Mouse (Mus musculus): Measurements from ENCODE around the gene Rusc2. TPM values are rescaled to one million over a fixed set of nuclear protein-coding genes. Genes with fewer than 3 reads are reported as not detected.
A peak's percentile ranks its signal among the peaks of the same experiment; 100 is the strongest.

The Rusc2 gene
- total RNA-seq, 2 experiments from 2014 or later = 137 to 144 TPM

DNA sequence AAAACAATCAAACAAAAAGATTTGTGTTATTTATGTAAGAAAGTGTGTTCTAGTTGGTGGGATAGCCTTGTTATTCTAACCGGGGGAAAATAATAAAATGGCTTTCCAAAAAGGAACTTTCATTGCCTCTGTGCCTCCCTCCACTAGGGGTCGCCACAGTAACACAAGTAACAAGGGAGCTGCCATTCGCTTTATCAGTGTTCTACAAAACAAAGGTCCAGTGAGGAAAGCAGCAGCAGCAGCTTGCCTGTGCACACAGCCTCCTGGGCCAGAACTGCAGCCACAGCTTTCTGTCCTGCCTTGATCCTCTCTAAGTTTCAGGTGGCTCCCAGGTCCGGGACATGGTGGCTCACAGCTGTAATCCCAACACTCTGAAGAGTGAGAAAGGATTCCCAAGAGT lies 49.9 kb downstream of the Rusc2 start:
- no peak overlapping the region for H3K27ac ChIP-seq

DNA sequence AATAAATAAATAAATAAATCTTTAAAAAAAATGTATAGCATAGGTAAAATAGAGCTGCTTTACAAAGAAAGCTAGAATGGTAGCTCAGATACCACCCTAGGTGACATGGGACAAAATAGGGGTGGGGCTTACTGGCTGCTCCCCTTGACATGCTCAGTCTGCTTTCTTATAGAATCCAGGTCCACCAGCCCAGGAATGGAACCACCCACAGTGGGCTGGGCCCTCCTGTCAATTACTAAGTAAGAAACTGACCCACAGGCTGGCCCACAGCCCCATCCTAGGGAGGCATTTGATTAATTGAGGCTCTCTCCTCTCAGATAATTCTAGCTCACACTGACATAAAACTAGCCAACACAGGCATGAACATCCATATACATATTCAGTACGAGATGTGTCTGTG lies 51.1 kb downstream of the Rusc2 start:
- TF ChIP-seq CTCF (IDR thresholded peaks at IDR 0.05) = no peak
- no peak for DNase-seq (ENCODE audit: extremely low spot score in 1 of 2, low spot score in 2 of 2)
- Histone ChIP-seq H3K27ac (no peak overlapping the region), H3K4me3 (no peak overlapping the region)
- intact Hi-C loops (cut with DNase I) = no loop called here

More for the DNA sequence above, 49.9 kb downstream of the Rusc2 start:
- peak; percentile 77 to 79 for DNase-seq (ENCODE audit: extremely low spot score in 1 of 2, low spot score in 2 of 2)
- peak; percentile 88 for TF ChIP-seq CTCF (IDR thresholded peaks at IDR 0.05)
- intact Hi-C loops (cut with DNase I) = no loop called here
- no peak overlapping the region for H3K4me3 ChIP-seq

- no peak for TF ChIP-seq CTCF (IDR thresholded peaks at IDR 0.05)
- no peak for DNase-seq (ENCODE audit: extremely low spot score in 1 of 2, low spot score in 2 of 2)
- intact Hi-C loops (cut with DNase I) = loop anchor here (1.0 to 5.0 kb wide), 6 partner anchors 37 to 271 kb away; partner anchors contain the start of genes Creb3, Gba2, Hint2 and Olfr71
- peak within 1 kb of the TSS; percentile 94 for H3K27ac ChIP-seq
- H3K4me3 ChIP-seq = peak within 1 kb of the TSS; percentile 82
Measured at GRCm38 (mm10) chr4:43441639-43442038, 59.9 kb downstream of the Rusc2 start, which contains the start of gene Tesk1. Gene Tesk1 (plus strand): TSS chr4:43441939.

DNA sequence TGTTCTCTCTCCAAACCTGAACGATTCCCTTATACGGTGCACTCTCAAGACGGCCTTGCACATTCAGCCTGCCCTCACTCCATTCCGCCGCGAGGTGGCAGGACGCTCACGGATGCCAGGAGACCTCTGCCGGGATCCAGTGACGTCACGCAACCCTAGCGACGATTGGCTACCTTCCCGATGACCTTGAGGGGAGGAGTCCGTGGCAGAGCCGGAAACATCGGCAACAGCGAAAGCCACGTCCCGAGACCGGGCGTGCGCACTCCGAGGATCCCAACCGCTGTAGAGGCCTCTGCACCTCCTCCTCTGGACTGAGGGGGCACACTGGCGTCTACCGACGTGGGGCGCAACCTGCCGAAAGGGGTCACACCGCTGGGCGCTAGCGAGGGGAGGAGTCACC lies 60.3 kb downstream of the Rusc2 start:
- peak overlapping the region; percentile 82 for H3K4me3 ChIP-seq
- intact Hi-C loops (cut with DNase I) = loop anchor here (1.0 to 5.0 kb wide), 6 partner anchors 36 to 270 kb away; partner anchors contain the start of genes Creb3, Gba2, Hint2 and Olfr71
- TF ChIP-seq CTCF (IDR thresholded peaks at IDR 0.05) = peak; percentile 85
- DNase-seq (ENCODE audit: extremely low spot score in 1 of 2, low spot score in 2 of 2) = peak; percentile 99
- peak overlapping the region; percentile 94 for H3K27ac ChIP-seq

DNA sequence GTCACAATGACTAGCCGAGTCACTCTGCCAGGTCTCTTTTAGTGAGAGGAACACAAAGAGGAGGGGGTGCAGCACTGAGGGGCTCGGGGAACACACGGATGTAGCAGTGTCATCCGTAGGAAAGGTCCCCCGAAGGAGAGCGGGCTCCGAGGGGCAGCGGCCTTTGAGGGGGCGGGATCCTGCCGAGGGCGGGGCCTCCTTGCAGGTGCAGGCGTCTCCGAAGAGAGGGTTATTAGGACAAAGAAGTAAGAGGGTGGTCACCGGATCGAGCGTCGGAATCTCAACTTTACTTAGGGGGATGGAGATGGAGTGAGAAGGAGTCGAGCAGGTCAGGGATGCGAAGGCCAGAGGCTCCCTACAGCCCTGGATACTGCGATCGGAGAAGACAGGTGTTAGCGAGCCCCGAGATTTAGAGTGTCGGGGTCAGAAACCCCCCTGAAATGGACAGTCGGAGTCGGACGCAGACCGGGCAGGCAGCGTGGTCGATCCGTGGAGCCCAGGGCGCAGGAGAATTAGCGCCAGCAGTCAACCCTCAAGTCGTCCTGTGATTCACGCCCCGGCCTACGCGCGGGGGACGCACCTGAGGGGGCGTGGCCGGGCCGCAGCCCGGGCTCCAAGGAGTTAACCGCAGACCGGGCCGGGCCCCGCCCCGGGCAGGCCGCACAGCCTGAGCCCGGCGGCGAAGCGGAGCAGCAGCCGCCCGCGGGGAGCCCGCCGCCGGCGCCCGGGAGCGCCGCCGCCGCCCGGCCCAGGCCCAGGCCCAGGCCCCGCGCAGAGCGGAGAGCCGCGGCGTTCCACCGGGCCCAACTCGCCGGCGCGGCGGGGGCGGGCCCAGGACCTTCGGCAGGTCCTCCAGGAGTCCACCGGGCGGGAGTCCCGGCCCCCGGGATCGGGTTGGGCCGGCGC lies 60.9 kb downstream of the Rusc2 start:
- H3K27ac ChIP-seq = peak overlapping the region; percentile 94
- H3K4me3 ChIP-seq = peak overlapping the region; percentile 82
- TF ChIP-seq CTCF (IDR thresholded peaks at IDR 0.05) = no peak
- intact Hi-C loops (cut with DNase I) = loop anchor here (1.0 to 5.0 kb wide), 6 partner anchors 36 to 270 kb away; partner anchors contain the start of genes Creb3, Gba2, Hint2 and Olfr71
- DNase-seq (ENCODE audit: extremely low spot score in 1 of 2, low spot score in 2 of 2) = peak; percentile 72 to 81

DNA sequence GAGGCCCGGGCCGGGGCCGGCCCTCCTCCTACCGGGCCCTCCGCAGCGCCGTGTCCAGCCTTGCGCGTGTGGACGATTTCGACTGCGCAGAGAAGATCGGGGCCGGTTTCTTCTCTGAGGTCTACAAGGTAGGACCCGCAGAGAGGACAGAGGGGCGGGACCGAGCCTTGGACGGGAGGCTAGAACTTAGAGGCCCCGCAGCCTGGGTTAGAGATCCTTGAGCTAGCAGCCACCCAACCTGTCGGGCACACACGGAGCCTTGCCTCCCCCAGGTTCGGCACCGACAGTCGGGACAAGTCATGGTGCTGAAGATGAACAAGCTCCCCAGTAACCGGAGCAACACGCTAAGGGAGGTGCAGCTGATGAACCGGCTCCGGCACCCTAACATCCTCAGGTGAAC lies 61.7 kb downstream of the Rusc2 start:
- Histone ChIP-seq H3K4me3 (peak overlapping the region; percentile 82), H3K27ac (peak overlapping the region; percentile 51)
- TF ChIP-seq CTCF (IDR thresholded peaks at IDR 0.05) = no peak
- no peak for DNase-seq (ENCODE audit: extremely low spot score in 1 of 2, low spot score in 2 of 2)
- intact Hi-C loops (cut with DNase I) = loop anchor here (5.0 kb wide), 3 partner anchors 134 to 269 kb away; partner anchors contain the start of genes Gba2, Hint2, Olfr71 and Rgp1

- no peak for DNase-seq (ENCODE audit: extremely low spot score in 1 of 2, low spot score in 2 of 2)
- H3K27ac ChIP-seq = no peak overlapping the region
- H3K4me3 ChIP-seq = no peak overlapping the region
- no peak for TF ChIP-seq CTCF (IDR thresholded peaks at IDR 0.05)
- intact Hi-C loops (cut with DNase I) = no loop called here
Measured at GRCm38 (mm10) chr4:43447251-43447650, 65.5 kb downstream of the Rusc2 start.

GRCm38 (mm10) chr4:43448554-43448953 lies 66.8 kb downstream of the Rusc2 start:
- Histone ChIP-seq H3K4me3 (no peak overlapping the region), H3K27ac (no peak overlapping the region)
- TF ChIP-seq CTCF (IDR thresholded peaks at IDR 0.05) = no peak
- intact Hi-C loops (cut with DNase I) = no loop called here
- no peak for DNase-seq (ENCODE audit: extremely low spot score in 1 of 2, low spot score in 2 of 2)

DNA sequence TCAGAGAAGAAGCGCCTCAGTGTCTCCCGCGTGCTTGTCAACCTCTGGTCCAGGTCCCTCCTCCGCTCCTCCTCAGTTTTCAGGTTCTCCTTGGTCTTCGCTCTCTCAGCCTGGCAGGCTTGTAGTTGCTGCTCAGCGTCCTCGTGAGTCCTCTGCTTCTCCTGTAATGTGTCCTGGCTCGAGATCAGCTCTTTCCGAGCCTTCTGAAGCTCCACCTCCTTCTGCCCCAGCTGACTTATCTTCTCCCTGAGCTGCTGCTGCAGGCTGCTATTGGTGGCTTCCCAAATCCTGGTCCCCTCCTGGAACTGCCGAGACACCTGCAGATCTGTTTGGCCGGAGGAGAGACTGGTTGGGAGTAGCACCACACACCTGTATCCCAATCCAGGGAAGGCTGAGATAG lies 70.5 kb downstream of the Rusc2 start:
- H3K4me3 ChIP-seq = no peak overlapping the region
- no peak for DNase-seq (ENCODE audit: extremely low spot score in 1 of 2, low spot score in 2 of 2)
- H3K27ac ChIP-seq = no peak overlapping the region
- TF ChIP-seq CTCF (IDR thresholded peaks at IDR 0.05) = no peak
- intact Hi-C loops (cut with DNase I) = no loop called here

DNA sequence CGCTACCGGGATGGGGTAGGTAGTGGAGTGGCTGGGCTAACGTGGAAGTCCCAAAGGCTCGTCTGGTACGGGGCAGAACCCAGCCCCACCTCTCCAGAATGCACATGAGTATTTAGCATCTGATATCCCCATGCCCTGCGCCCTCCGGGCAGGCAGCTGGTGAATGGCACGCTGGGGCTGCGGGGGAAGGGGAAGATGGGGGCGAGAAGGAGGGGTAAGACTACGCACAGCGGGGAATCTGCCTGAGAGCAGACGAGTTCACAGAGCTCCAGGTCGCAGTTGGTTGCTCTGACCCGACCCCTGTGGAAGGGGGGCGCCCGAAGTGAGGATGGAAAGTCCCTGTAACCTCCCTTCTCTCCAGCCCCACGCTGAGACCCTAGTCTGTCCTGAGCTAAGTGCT lies 71.6 kb downstream of the Rusc2 start:
- no peak overlapping the region for H3K4me3 ChIP-seq
- no peak for TF ChIP-seq CTCF (IDR thresholded peaks at IDR 0.05)

GRCm38 (mm10) chr4:43454041-43454836 lies 72.5 kb downstream of the Rusc2 start, which contains the start of gene Cd72:
Gene Cd72 (minus strand): TSS chr4:43454628.
- intact Hi-C loops (cut with DNase I) = no loop called here
- no peak for DNase-seq (ENCODE audit: extremely low spot score in 1 of 2, low spot score in 2 of 2)
- peak; percentile 10; the same call in 1 of the 2 replicates for TF ChIP-seq CTCF (IDR thresholded peaks at IDR 0.05)
- no peak within 1 kb of the TSS for H3K27ac ChIP-seq
- no peak within 1 kb of the TSS for H3K4me3 ChIP-seq

More for the DNA sequence above, 71.6 kb downstream of the Rusc2 start:
- DNase-seq (ENCODE audit: extremely low spot score in 1 of 2, low spot score in 2 of 2) = no peak
- H3K27ac ChIP-seq = no peak overlapping the region
- intact Hi-C loops (cut with DNase I) = no loop called here
